8 mouse cellular contexts compared by ENCODE assay signal in the genomic region with DNA sequence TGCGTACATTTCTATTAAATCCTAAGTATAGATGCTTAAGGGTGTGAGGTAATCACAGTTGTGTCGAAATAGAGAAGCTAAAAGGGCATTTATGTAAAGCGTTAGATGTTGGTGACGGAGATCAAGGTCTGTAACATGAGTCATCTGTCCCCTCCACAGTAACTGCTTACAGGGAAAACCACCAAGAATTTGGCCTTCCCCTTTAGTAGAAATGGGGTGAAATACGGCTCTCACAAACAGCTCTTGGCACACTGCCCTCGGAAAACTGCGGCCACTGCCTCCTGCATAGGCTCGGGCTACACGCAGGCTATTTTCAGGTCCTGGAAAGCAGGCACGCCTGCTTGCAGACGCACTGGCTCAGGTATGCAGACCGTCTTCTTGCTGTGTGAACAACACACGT. TPM values are rescaled to one million over a fixed set of nuclear protein-coding genes. Genes with fewer than 3 reads are reported as not detected.
DNase-seq lines count a peak whose midpoint lies in the region; ATAC-seq lines count a peak whose summit lies in the region.
"Had no signal": no experiment of that assay in that cellular context is flagged by ENCODE, and none has a peak within 500 bp of the region (broad histone marks: within the 10 kb centered on the region; RNA-seq: fewer than 3 reads in every experiment).

No protein-coding gene starts in this region.

- no peak overlapping the region for H3K9ac ChIP-seq in hindbrain, embryonic 14.5 days
- H3K9ac ChIP-seq: hindbrain, embryonic 15.5 days had no signal

- no peak overlapping the region for H3K27ac ChIP-seq in hindbrain, embryonic 14.5 days
- H3K27ac ChIP-seq: hindbrain, embryonic 15.5 days had no signal

- H3K36me3 ChIP-seq in hindbrain, embryonic 14.5 days (replicated peaks; ENCODE audit: control insufficient read depth, insufficient read depth): no peaks in the 10 kb centered on the region
- H3K36me3 ChIP-seq: hindbrain, embryonic 15.5 days had no signal

- peak; percentile 57 for ATAC-seq in inflammation-experienced regulatory T-cells, adult 6 months
- no peak for ATAC-seq in frontal cortex, adult (ENCODE audit: low TSS enrichment)
- ATAC-seq in hindbrain, embryonic 14.5 days (ENCODE audit: low FRiP score): no peak

- no peaks in the 10 kb centered on the region for H3K9me3 ChIP-seq in hindbrain, embryonic 14.5 days (ENCODE audit: control insufficient read depth, low read length)
- H3K9me3 ChIP-seq: hindbrain, embryonic 15.5 days had no signal

- peak; percentile 54 for DNase-seq in CD4-positive helper T cell, adult 2 months (ENCODE audit: low read depth, low spot score)
- DNase-seq in adipocyte (ENCODE audit: low spot score): peak; percentile 80
- peak; percentile 85 for DNase-seq in fibroblast of lung, adult 2 months (ENCODE audit: low read depth)
- DNase-seq in lung, postnatal 10 days: peak; percentile 79
- no peak for DNase-seq in hindbrain, embryonic 14.5 days (ENCODE audit: low spot score)

- no peak overlapping the region for H3K4me3 ChIP-seq in hindbrain, embryonic 14.5 days (replicated peaks; ENCODE audit: low read length)
- H3K4me3 ChIP-seq: hindbrain, embryonic 15.5 days had no signal

- no peak overlapping the region for H3K4me2 ChIP-seq in hindbrain, embryonic 14.5 days (replicated peaks)
- H3K4me2 ChIP-seq: hindbrain, embryonic 15.5 days had no signal

- H3K4me1 ChIP-seq in hindbrain, embryonic 14.5 days (replicated peaks; ENCODE audit: control insufficient read depth, insufficient read depth, low read length): peaks cover 11% of the 10 kb centered on the region

- H3K27me3 ChIP-seq in hindbrain, embryonic 14.5 days (ENCODE audit: control insufficient read depth, insufficient read depth, low read length): no peaks in the 10 kb centered on the region
- H3K27me3 ChIP-seq: hindbrain, embryonic 15.5 days had no signal

- WGBS in hindbrain, embryonic 14.5 days: 80% methylated on average over 13 of the region's 13 CpGs

RNA-seq across cellular contexts. Expression of gene Popdc2, which starts 34.1 kb away (rescaled TPM):
- 10 to 100 TPM in 1 of 3 experiments, 1 to 10 TPM in 1, under 1 TPM in 1; 0.95 to 10.3 (median 2.3) TPM for polyA plus RNA-seq in inflammation-experienced regulatory T-cells, adult 6 months (2017; shearing (Covaris generic))
- 0.24 and 0.26 TPM in 2 replicates for polyA plus RNA-seq in hindbrain, embryonic 14.5 days (2014; fragmentation: Nextera tagmentation; extraction: Ambion mirVana)

RNA-seq across cellular contexts. Expression of gene Pla1a, which starts 36.8 kb away (rescaled TPM):
- polyA plus RNA-seq in inflammation-experienced regulatory T-cells, adult 6 months (2017; shearing (Covaris generic)): under 1 TPM in 1 of 3 experiments, not detected in 2; 0.30 TPM
- polyA plus RNA-seq in hindbrain, embryonic 14.5 days (2014; fragmentation: Nextera tagmentation; extraction: Ambion mirVana): 0.32 and 0.38 TPM in 2 replicates

RNA-seq across cellular contexts. Expression of gene Gm21987, which starts 49.3 kb away (rescaled TPM):
- polyA plus RNA-seq in inflammation-experienced regulatory T-cells, adult 6 months (2017; shearing (Covaris generic)): not detected
- not detected in 2 replicates for polyA plus RNA-seq in hindbrain, embryonic 14.5 days (2014; fragmentation: Nextera tagmentation; extraction: Ambion mirVana)
- polyA plus RNA-seq: hindbrain, embryonic 15.5 days had no signal

RNA-seq across cellular contexts. Expression of gene Cox17, which starts 49.4 kb away (rescaled TPM):
- polyA plus RNA-seq in inflammation-experienced regulatory T-cells, adult 6 months (2017; shearing (Covaris generic)): 100 to 1,000 TPM; 213 to 395 (median 300) TPM
- 74.3 and 97.1 TPM in 2 replicates for polyA plus RNA-seq in hindbrain, embryonic 14.5 days (2014; fragmentation: Nextera tagmentation; extraction: Ambion mirVana)

RNA-seq across cellular contexts. Expression of gene Maats1, which starts 54.2 kb away (rescaled TPM):
- polyA plus RNA-seq in inflammation-experienced regulatory T-cells, adult 6 months (2017; shearing (Covaris generic)): under 1 TPM in 1 of 3 experiments, not detected in 2; 0.19 TPM
- 1.2 and 1.5 TPM in 2 replicates for polyA plus RNA-seq in hindbrain, embryonic 14.5 days (2014; fragmentation: Nextera tagmentation; extraction: Ambion mirVana)
